Mouse (Mus musculus) myocyte (in vitro differentiated cells): ENCODE measurements around the gene Slx1b. TPM values are rescaled to one million over a fixed set of nuclear protein-coding genes. Genes with fewer than 3 reads are reported as not detected.

Source experiments
- H3K27me3 ChIP-seq: one replicate; pipeline ENCODE4 v1.6.1; 2011; ENCODE audit not compliant: control insufficient read depth, insufficient read depth, insufficient read length
- H3K36me3 ChIP-seq: one replicate; pipeline ENCODE4 v1.6.1; 2011; ENCODE audit not compliant: control insufficient read depth, insufficient read depth
- H3K4me2 ChIP-seq: one replicate; pipeline ENCODE4 v1.6.1; 2011; ENCODE audit warnings: low read depth, control low read depth
- H3K4me3 ChIP-seq: one replicate; pipeline ENCODE4 v1.5.1; 2011; ENCODE audit warnings: mild to moderate bottlenecking, control low read depth, moderate library complexity
- H3K79me2 ChIP-seq: one replicate; pipeline ENCODE4 v1.6.1; 2011; ENCODE audit not compliant: control insufficient read depth, insufficient read depth
- H3ac ChIP-seq: one replicate; pipeline ENCODE4 v1.6.1; 2011; ENCODE audit not compliant: control insufficient read depth, insufficient read length
- CEBPB ChIP-seq: IDR thresholded peaks from 2 replicates; pipeline ENCODE4 v1.6.1; 2011; ENCODE audit warnings: mild to moderate bottlenecking, moderate library complexity; ENCODE audit not compliant: poor library complexity, insufficient read depth, severe bottlenecking
- E2F4 ChIP-seq: IDR thresholded peaks from one replicate; pipeline ENCODE4 v1.6.1; 2011; ENCODE audit warnings: mild to moderate bottlenecking, control low read depth, moderate library complexity; ENCODE audit not compliant: insufficient read depth
- MAX ChIP-seq: IDR thresholded peaks from one replicate; pipeline ENCODE4 v1.6.1; 2011; ENCODE audit warnings: low read depth, mild to moderate bottlenecking, control low read depth
- MYOD1 ChIP-seq, 3 experiments: IDR thresholded peaks; one replicate each; pipeline ENCODE4 v1.6.1; 2011; ENCODE audit warnings: control low read depth in 2 of 3, low read depth in 2 of 3, mild to moderate bottlenecking in 2 of 3, moderate library complexity in 1 of 3; ENCODE audit not compliant: insufficient read length in 2 of 3, control insufficient read depth in 1 of 3
- MYOG ChIP-seq, 3 experiments: IDR thresholded peaks; one replicate each; pipeline ENCODE4 v1.6.1; 2011; ENCODE audit warnings: control low read depth in 2 of 3, low read depth in 2 of 3, mild to moderate bottlenecking in 2 of 3; ENCODE audit not compliant: insufficient read length in 2 of 3, control insufficient read depth in 1 of 3, insufficient read depth in 1 of 3
- POLR2A ChIP-seq: IDR thresholded peaks from one replicate; pipeline ENCODE4 v1.6.1; 2011; ENCODE audit warnings: low read depth, mild to moderate bottlenecking, control low read depth, moderate library complexity; ENCODE audit not compliant: insufficient read length
- POLR2AphosphoS2 ChIP-seq: IDR thresholded peaks from one replicate; pipeline ENCODE4 v1.6.1; 2011; ENCODE audit warnings: low read depth, control low read depth; ENCODE audit not compliant: insufficient read length
- REST ChIP-seq: IDR thresholded peaks from one replicate; pipeline ENCODE4 v1.6.1; 2011; ENCODE audit warnings: mild to moderate bottlenecking, control low read depth, moderate library complexity; ENCODE audit not compliant: insufficient read depth, insufficient read length
- SRF ChIP-seq: IDR thresholded peaks from one replicate; pipeline ENCODE4 v1.6.1; 2011; ENCODE audit warnings: low read depth; ENCODE audit not compliant: control insufficient read depth, insufficient read length
- TCF12 ChIP-seq: IDR thresholded peaks from one replicate; pipeline ENCODE4 v1.6.1; 2011; ENCODE audit warnings: mild to moderate bottlenecking, control low read depth; ENCODE audit not compliant: poor library complexity, insufficient read depth, severe bottlenecking
- TCF3 ChIP-seq: IDR thresholded peaks from one replicate; pipeline ENCODE4 v1.6.1; 2011; ENCODE audit warnings: low read depth, control low read depth; ENCODE audit not compliant: insufficient read length
- USF1 ChIP-seq: IDR thresholded peaks from one replicate; pipeline ENCODE4 v1.6.1; 2011; ENCODE audit warnings: low read depth, mild to moderate bottlenecking, control low read depth, moderate library complexity
- polyA plus RNA-seq: library from polyadenylated mRNA; unstranded; fragments of >200 nt; fragmentation: generic; extraction: Trizol; gene quantifications from one replicate; pipeline ENCODE4 v1.2.1, GENCODE M21; 2012; ENCODE audit warnings: missing spikeins

The Slx1b gene
- polyA plus RNA-seq, 1 experiment, result 5.8 TPM

DNA sequence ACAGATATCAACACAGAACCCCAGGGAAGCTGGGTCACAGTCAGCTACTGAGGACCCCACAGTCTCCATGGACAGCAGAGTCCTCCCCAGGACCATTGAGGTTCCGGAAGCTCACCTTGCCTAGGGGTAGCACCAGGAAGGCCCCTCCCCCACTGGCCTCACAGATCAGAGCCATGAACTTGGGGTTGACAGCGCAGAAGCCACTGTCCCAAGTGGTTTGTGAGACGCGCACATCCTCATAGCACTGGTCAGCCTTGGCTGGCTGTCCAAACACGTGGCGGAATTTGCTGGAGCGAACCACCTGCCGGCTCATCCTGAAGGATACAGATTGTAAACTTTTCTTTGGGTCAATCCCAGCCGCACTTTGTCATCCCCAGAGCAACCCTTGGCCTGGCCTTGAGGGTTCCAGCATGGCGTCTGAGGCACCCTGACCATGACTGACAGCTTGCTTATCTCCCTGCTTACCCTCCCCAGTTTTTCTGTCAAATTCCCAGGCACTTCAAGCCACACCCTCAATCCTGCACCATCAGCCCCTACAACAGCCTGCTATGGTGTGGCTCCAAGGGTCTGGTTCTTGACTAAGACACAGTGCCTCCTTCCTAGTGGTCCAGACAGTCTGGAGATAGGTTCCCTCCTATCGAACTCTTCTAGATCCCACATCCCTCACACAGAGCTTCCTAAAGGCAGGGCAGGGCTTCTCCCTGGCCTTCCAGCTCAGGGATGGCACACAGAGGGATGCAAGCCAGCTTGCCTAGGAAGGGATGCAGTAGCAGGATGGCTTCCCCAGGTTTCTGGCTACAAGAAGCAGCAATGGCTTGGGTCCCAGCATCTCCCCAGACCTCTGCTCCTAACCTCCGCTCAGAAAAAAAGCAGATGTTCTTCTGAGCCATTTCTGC is 7.5 kb upstream of the Slx1b start:
- H3K4me3 ChIP-seq, result no peak overlapping the region
- no peak overlapping the region for H3ac ChIP-seq
- TF ChIP-seq CEBPB, result no peak
- no peak for TF ChIP-seq USF1
- TF ChIP-seq POLR2A, result no peak
- no peak for TF ChIP-seq TCF12
- no peak for TF ChIP-seq TCF3
- no peak for TF ChIP-seq REST
- TF ChIP-seq POLR2AphosphoS2, result no peak
- no peak for TF ChIP-seq MYOG (IDR thresholded peaks at IDR 0.05; ENCODE audit: control insufficient read depth in 1 of 3, insufficient read depth in 1 of 3, insufficient read length in 2 of 3, low read depth in 2 of 3)
- no peak for TF ChIP-seq MAX
- no peak for TF ChIP-seq E2F4
- no peak for TF ChIP-seq MYOD1 (IDR thresholded peaks at IDR 0.05; ENCODE audit: control insufficient read depth in 1 of 3, insufficient read length in 2 of 3, low read depth in 2 of 3)
- no peak for TF ChIP-seq SRF
- no peaks in the 10 kb centered on the region for H3K36me3 ChIP-seq
- H3K4me2 ChIP-seq, result no peak overlapping the region
- H3K27me3 ChIP-seq, result peaks cover 15% of the 10 kb centered on the region
- no peaks in the 10 kb centered on the region for H3K79me2 ChIP-seq

GRCm38 (mm10) chr7:126702358-126702757 is 6.8 kb upstream of the Slx1b start:
- H3K27me3 ChIP-seq, result peaks cover 8% of the 10 kb centered on the region
- no peak overlapping the region for H3K4me3 ChIP-seq
- no peak overlapping the region for H3K4me2 ChIP-seq

DNA sequence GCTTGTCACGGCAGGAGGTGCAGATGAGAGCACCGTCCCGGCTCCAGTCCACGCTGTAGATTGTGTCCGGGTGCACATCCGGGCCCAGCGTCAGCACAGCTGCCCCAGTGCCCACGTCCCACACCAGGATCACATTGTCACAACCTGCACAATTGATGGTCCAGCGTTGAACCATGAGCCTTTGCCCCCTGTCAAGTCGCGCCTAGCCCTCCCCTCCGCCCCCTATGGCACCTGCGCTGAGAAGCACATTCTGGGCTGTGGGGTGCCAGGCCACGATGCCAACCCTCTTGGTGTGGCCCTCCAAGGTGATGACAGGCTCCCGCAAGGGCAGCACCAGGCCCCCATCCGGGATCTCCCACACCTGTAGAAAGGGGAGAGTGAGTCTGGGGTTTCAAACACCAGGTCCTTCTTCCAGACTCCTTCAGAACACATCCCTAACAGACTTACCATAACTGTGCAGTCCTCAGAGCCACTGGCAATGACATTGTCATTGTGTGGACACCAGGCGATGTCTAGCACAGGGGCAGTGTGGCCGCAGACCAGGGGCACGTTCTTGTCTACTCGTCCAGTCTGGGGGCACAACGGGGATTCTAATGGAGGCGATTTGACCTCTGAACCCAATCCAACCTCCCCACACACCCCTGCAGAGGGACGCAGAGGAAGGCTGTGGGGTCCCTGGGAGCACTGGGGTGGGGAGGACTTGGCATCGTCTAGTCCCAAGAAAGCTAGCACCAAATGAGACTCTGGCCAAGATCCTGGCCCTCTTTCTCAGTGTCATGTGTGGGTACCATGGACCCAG is 6.2 kb upstream of the Slx1b start:
- Histone ChIP-seq H3ac (no peak overlapping the region), H3K4me3 (no peak overlapping the region), H3K79me2 (peaks cover 7% of the 10 kb centered on the region), H3K36me3 (no peaks in the 10 kb centered on the region), H3K4me2 (no peak overlapping the region), H3K27me3 (peaks cover 7% of the 10 kb centered on the region)
- no peak for TF ChIP-seq E2F4
- no peak for TF ChIP-seq CEBPB
- no peak for TF ChIP-seq POLR2AphosphoS2
- no peak for TF ChIP-seq REST
- no peak for TF ChIP-seq MYOD1 (IDR thresholded peaks at IDR 0.05; ENCODE audit: control insufficient read depth in 1 of 3, insufficient read length in 2 of 3, low read depth in 2 of 3)
- TF ChIP-seq MAX, result no peak
- TF ChIP-seq POLR2A, result no peak

More at GRCm38 (mm10) chr7:126702358-126702757, 6.8 kb upstream of the Slx1b start:
- H3ac ChIP-seq, result no peak overlapping the region
- peaks cover under 1% of the 10 kb centered on the region for H3K79me2 ChIP-seq
- H3K36me3 ChIP-seq, result no peaks in the 10 kb centered on the region
- TF ChIP-seq MYOD1 (IDR thresholded peaks at IDR 0.05; ENCODE audit: control insufficient read depth in 1 of 3, insufficient read length in 2 of 3, low read depth in 2 of 3) (no peak), SRF (no peak), MAX (no peak), E2F4 (no peak), MYOG (IDR thresholded peaks at IDR 0.05; ENCODE audit: control insufficient read depth in 1 of 3, insufficient read depth in 1 of 3, insufficient read length in 2 of 3, low read depth in 2 of 3) (no peak), USF1 (no peak), REST (no peak)

DNA sequence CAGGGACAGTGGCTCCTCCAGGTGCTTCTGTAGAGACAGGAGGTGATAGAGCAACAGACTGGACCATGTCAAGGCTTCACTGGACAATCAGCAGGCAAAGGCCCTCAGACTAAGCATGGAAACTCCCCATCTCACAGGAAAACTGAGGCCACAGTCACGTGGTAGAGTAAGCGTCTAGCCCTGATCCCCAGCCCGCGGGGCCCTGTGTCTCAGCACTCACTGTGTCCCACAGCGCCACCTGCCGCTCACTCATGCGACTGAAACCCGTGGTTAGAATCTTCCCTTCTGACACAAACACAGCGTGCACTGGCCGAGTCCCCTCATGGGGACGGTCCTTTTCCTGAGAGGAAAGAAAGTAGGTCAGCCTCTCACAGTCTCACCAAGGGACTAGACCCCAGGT is 5.5 kb upstream of the Slx1b start:
- H3K79me2 ChIP-seq, result peaks cover 14% of the 10 kb centered on the region
- TF ChIP-seq CEBPB (no peak), TCF3 (no peak), REST (no peak), MAX (no peak), POLR2A (no peak), SRF (no peak), POLR2AphosphoS2 (no peak), USF1 (peak; percentile 67)
- no peaks in the 10 kb centered on the region for H3K36me3 ChIP-seq
- H3K4me3 ChIP-seq, result no peak overlapping the region
- H3ac ChIP-seq, result no peak overlapping the region
- no peak overlapping the region for H3K4me2 ChIP-seq
- H3K27me3 ChIP-seq, result peaks cover 7% of the 10 kb centered on the region
